In the genomic region with DNA sequence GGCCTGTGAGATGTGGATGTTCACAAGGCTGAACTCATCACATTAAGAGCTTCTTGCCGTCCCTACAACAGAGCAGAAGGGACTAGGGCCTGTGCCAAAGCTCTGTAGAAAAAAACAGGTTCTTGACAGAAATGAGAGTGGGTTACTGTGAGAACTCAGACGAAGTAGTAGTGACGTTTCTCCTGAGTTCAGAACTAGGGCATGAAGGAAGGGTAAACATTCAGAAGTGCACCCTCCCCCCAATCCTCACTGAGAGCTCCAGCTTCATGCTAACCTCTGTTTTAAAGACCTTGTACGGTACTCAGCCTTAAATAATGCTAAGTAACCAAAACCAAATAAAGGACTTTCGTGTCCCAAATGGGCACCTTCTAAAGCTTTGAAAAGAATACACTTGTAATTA, we compare ENCODE assay signal across 26 mouse cellular contexts.
DNase-seq lines count a peak whose midpoint lies in the region; ATAC-seq and TF ChIP-seq lines count a peak whose summit lies in the region.
"Had no signal": no experiment of that assay in that cellular context is flagged by ENCODE, and none has a peak within 500 bp of the region (broad histone marks: within the 10 kb centered on the region; RNA-seq: fewer than 3 reads in every experiment).

No protein-coding gene starts in this region.

- H3K4me2 ChIP-seq in hindbrain, embryonic 13.5 days = no peak overlapping the region
- H3K4me2 ChIP-seq in hindbrain, embryonic 14.5 days (replicated peaks) = no peak overlapping the region
- no peak overlapping the region for H3K4me2 ChIP-seq in midbrain, postnatal 0 days (ENCODE audit: low read depth, low read length, poor library complexity, severe bottlenecking)
- H3K4me2 ChIP-seq in midbrain, embryonic 11.5 days = no peak overlapping the region
- H3K4me2 ChIP-seq: neural tube, embryonic 15.5 days had no signal

- no peaks in the 10 kb centered on the region for H3K9me3 ChIP-seq in hindbrain, embryonic 13.5 days
- no peaks in the 10 kb centered on the region for H3K9me3 ChIP-seq in hindbrain, embryonic 14.5 days (ENCODE audit: control insufficient read depth, low read length)
- H3K9me3 ChIP-seq in midbrain, postnatal 0 days (ENCODE audit: low read length) = no peaks in the 10 kb centered on the region
- no peaks in the 10 kb centered on the region; the same call in 1 of the 2 replicates for H3K9me3 ChIP-seq in midbrain, embryonic 11.5 days (ENCODE audit: control insufficient read depth, low read length)
- H3K9me3 ChIP-seq: neural tube, embryonic 15.5 days had no signal

- H3K4me3 ChIP-seq in hindbrain, embryonic 13.5 days = no peak overlapping the region
- no peak overlapping the region for H3K4me3 ChIP-seq in hindbrain, embryonic 14.5 days (replicated peaks; ENCODE audit: low read length)
- H3K4me3 ChIP-seq in midbrain, postnatal 0 days (ENCODE audit: low read depth, low read length) = no peak overlapping the region
- no peak overlapping the region for H3K4me3 ChIP-seq in midbrain, embryonic 11.5 days (ENCODE audit: low read depth, low read length)
- no peak overlapping the region for H3K4me3 ChIP-seq in heart, adult 2 months
- H3K4me3 ChIP-seq: gastrocnemius, adult 2 months; hindbrain, embryonic 10.5 days; neural tube, embryonic 15.5 days had no signal

- ATAC-seq in hindbrain, embryonic 13.5 days (ENCODE audit: low FRiP score) = no peak
- ATAC-seq in hindbrain, embryonic 14.5 days (ENCODE audit: low FRiP score) = no peak
- ATAC-seq in midbrain, postnatal 0 days (ENCODE audit: low FRiP score) = no peak
- ATAC-seq in midbrain, embryonic 11.5 days (ENCODE audit: low FRiP score) = no peak
- ATAC-seq: CD4-positive, CD25-positive, alpha-beta regulatory T cell, adult 4 months; forebrain, embryonic 16.5 days; intestine, postnatal 0 days had no signal

- no peak for TF ChIP-seq POLR2A in heart, adult 2 months (IDR thresholded peaks at IDR 0.05; ENCODE audit: insufficient read depth, low read depth, low read length)

- H3K36me3 ChIP-seq in hindbrain, embryonic 13.5 days = no peaks in the 10 kb centered on the region
- no peaks in the 10 kb centered on the region for H3K36me3 ChIP-seq in hindbrain, embryonic 14.5 days (replicated peaks; ENCODE audit: control insufficient read depth, insufficient read depth)
- no peaks in the 10 kb centered on the region for H3K36me3 ChIP-seq in midbrain, postnatal 0 days (ENCODE audit: insufficient read depth, low read length)
- no peaks in the 10 kb centered on the region for H3K36me3 ChIP-seq in midbrain, embryonic 11.5 days (ENCODE audit: control insufficient read depth, insufficient read depth, low read length)
- H3K36me3 ChIP-seq in heart, adult 2 months (ENCODE audit: control insufficient read depth, insufficient read depth, low read length) = no peaks in the 10 kb centered on the region
- H3K36me3 ChIP-seq: hindbrain, embryonic 10.5 days; neural tube, embryonic 15.5 days had no signal

- no peaks in the 10 kb centered on the region for H3K27me3 ChIP-seq in hindbrain, embryonic 13.5 days
- H3K27me3 ChIP-seq in hindbrain, embryonic 14.5 days (ENCODE audit: control insufficient read depth, insufficient read depth, low read length) = no peaks in the 10 kb centered on the region
- H3K27me3 ChIP-seq in midbrain, postnatal 0 days (ENCODE audit: insufficient read depth, low read length) = no peaks in the 10 kb centered on the region
- no peaks in the 10 kb centered on the region for H3K27me3 ChIP-seq in midbrain, embryonic 11.5 days (ENCODE audit: control insufficient read depth, insufficient read depth, low read length)
- no peaks in the 10 kb centered on the region for H3K27me3 ChIP-seq in heart, adult 2 months (ENCODE audit: control insufficient read depth, insufficient read depth, low read length)
- H3K27me3 ChIP-seq: neural tube, embryonic 15.5 days had no signal

- no peak for TF ChIP-seq CTCF in midbrain, postnatal 0 days (IDR thresholded peaks at IDR 0.05)
- no peak for TF ChIP-seq CTCF in heart, adult 2 months (IDR thresholded peaks at IDR 0.05)

- TF ChIP-seq EP300 in heart, adult 2 months (IDR thresholded peaks at IDR 0.05; ENCODE audit: insufficient read depth, low read depth, low read length) = no peak

- WGBS in hindbrain, embryonic 13.5 days = 72% methylated on average over 5 of the region's 5 CpGs
- WGBS in hindbrain, embryonic 14.5 days = 71% methylated on average over 5 of the region's 5 CpGs
- 67% methylated on average over 5 of the region's 5 CpGs for WGBS in midbrain, postnatal 0 days
- 78% methylated on average over 5 of the region's 5 CpGs for WGBS in midbrain, embryonic 11.5 days
- WGBS in heart, adult 2 months = 85% methylated on average over 5 of the region's 5 CpGs

- H3K79me2 ChIP-seq in heart, adult 2 months (replicated peaks; ENCODE audit: control insufficient read depth, insufficient read depth, low read length) = no peaks in the 10 kb centered on the region

- no peak for DNase-seq in hindbrain, embryonic 14.5 days (ENCODE audit: low spot score)
- DNase-seq in midbrain, postnatal 0 days (ENCODE audit: low spot score) = peak; percentile 20
- DNase-seq in midbrain, embryonic 11.5 days (ENCODE audit: low spot score, missing footprints) = no peak
- peak; percentile 9 for DNase-seq in lung, postnatal 10 days
- no peak for DNase-seq in heart, adult 2 months
- no peak for DNase-seq in kidney, adult 11 months
- DNase-seq: adrenal gland, postnatal 14 days; cerebellum, adult 11-12 months; cerebellum, adult 9-11 months; gastrocnemius, adult 2 months; heart, postnatal 14 days; kidney, postnatal 14 days; layer of hippocampus, adult 9-11 months; liver; retina, postnatal 1 day; right cerebral cortex, postnatal 14 days; thymus, adult 2 months; thymus, postnatal 36 days had no signal

- intact Hi-C loops in heart, adult 2 months (cut with DNase I) = no loop called here

- H3K4me1 ChIP-seq in hindbrain, embryonic 13.5 days (replicated peaks) = peaks cover 41% of the 10 kb centered on the region
- H3K4me1 ChIP-seq in hindbrain, embryonic 14.5 days (replicated peaks; ENCODE audit: control insufficient read depth, insufficient read depth, low read length) = peaks cover 19% of the 10 kb centered on the region
- no peaks in the 10 kb centered on the region for H3K4me1 ChIP-seq in midbrain, postnatal 0 days (ENCODE audit: insufficient read depth, low read length)
- 0 out of 2 replicates have a peak, but pooled peaks cover 3% of the 10 kb centered on the region for H3K4me1 ChIP-seq in midbrain, embryonic 11.5 days (ENCODE audit: control insufficient read depth, insufficient read depth, low read length)
- H3K4me1 ChIP-seq in heart, adult 2 months (ENCODE audit: control insufficient read depth, insufficient read depth, low read length) = no peaks in the 10 kb centered on the region

- no peak overlapping the region for H3K9ac ChIP-seq in hindbrain, embryonic 13.5 days
- H3K9ac ChIP-seq in hindbrain, embryonic 14.5 days = no peak overlapping the region
- no peak overlapping the region for H3K9ac ChIP-seq in midbrain, postnatal 0 days (replicated peaks; ENCODE audit: low read length, poor library complexity, severe bottlenecking)
- no peak overlapping the region for H3K9ac ChIP-seq in midbrain, embryonic 11.5 days (ENCODE audit: low read length)
- no peak overlapping the region for H3K9ac ChIP-seq in heart, adult 2 months (ENCODE audit: low read depth, low read length)
- H3K9ac ChIP-seq: liver, embryonic 14.5 days; neural tube, embryonic 15.5 days had no signal

- H3K27ac ChIP-seq in hindbrain, embryonic 13.5 days = 0 out of 2 replicates have a peak overlapping the region, but pooled peaks have one; percentile 68
- H3K27ac ChIP-seq in hindbrain, embryonic 14.5 days = no peak overlapping the region
- H3K27ac ChIP-seq in midbrain, postnatal 0 days (ENCODE audit: low read depth, low read length) = no peak overlapping the region
- no peak overlapping the region for H3K27ac ChIP-seq in midbrain, embryonic 11.5 days (ENCODE audit: low read depth, low read length)
- H3K27ac ChIP-seq in heart, adult 2 months = no peak overlapping the region
- H3K27ac ChIP-seq: gastrocnemius, adult 2 months; liver, embryonic 14.5 days; macrophage; neural tube, embryonic 15.5 days had no signal

Comparison
In these comparisons a context has a peak if more than half of its experiments do, and no peak if none do; other contexts are left out.
1. DNase-seq: peak in midbrain, postnatal 0 days (single experiment) and lung, postnatal 10 days (single experiment); none in hindbrain, embryonic 14.5 days (single experiment), midbrain, embryonic 11.5 days (single experiment), heart, adult 2 months (0 of 2) and kidney, adult 11 months (single experiment).